Mouse (Mus musculus) lung, embryonic 16.5 days (tissue): ENCODE results near the gene Otog. TPM values are rescaled to one million over a fixed set of nuclear protein-coding genes. Genes with fewer than 3 reads are reported as not detected.

ENCODE experiments used
- ATAC-seq: fragments of 200-750 bp; cut with Nextera tagmentation; 2 replicates; pipeline ENCODE4 v1.8.0; 2017; ENCODE audit warnings: low read depth, mild to moderate bottlenecking, moderate library complexity
- H3K27ac ChIP-seq: fragments of 300-500 bp; sonication (generic); 2 replicates; pipeline ENCODE4 v1.5.1; 2014; ENCODE audit warnings: mild to moderate bottlenecking, control low read depth, low read length
- H3K27me3 ChIP-seq: fragments of 300-500 bp; sonication (generic); 2 replicates; pipeline ENCODE4 v1.6.1; 2014; ENCODE audit warnings: low read depth, low read length, mixed read lengths; ENCODE audit not compliant: control insufficient read depth, insufficient read depth
- H3K36me3 ChIP-seq: fragments of 300-500 bp; sonication (generic); 2 replicates; pipeline ENCODE4 v1.6.1; 2014; ENCODE audit warnings: low read length; ENCODE audit not compliant: control insufficient read depth, insufficient read depth
- H3K4me1 ChIP-seq: fragments of 300-500 bp; sonication (generic); replicated peaks from 2 replicates; pipeline ENCODE4 v1.6.1; 2014; ENCODE audit warnings: low read length, mixed read lengths; ENCODE audit not compliant: control insufficient read depth, insufficient read depth
- H3K4me2 ChIP-seq: fragments of 300-500 bp; sonication (generic); 2 replicates; pipeline ENCODE4 v1.6.1; 2014; ENCODE audit warnings: low read depth, low read length, control low read depth
- H3K4me3 ChIP-seq: fragments of 300-500 bp; sonication (generic); 2 replicates; pipeline ENCODE4 v1.5.1; 2014; ENCODE audit warnings: mild to moderate bottlenecking, low read length, control low read depth
- H3K9ac ChIP-seq: fragments of 300-500 bp; sonication (generic); 2 replicates; pipeline ENCODE4 v1.6.1; 2014; ENCODE audit warnings: low read length, control low read depth
- H3K9me3 ChIP-seq: fragments of 300-500 bp; sonication (generic); 2 replicates; pipeline ENCODE4 v1.6.1; 2016; ENCODE audit warnings: low read length; ENCODE audit not compliant: control insufficient read depth
- WGBS: fragments of 180-500 bp; shearing (Covaris S2); extraction: QIAGEN DNeasy Blood & Tissue Kit; methylation state at CpG from one replicate; pipeline ENCODE4 v1.1.7; 2014; 5-methylcytosine and 5-hydroxymethylcytosine counted together
- polyA plus RNA-seq: library from polyadenylated mRNA; unstranded; fragments of >200 nt; fragmentation: Nextera tagmentation; extraction: Ambion mirVana; gene quantifications from 2 replicates; pipeline ENCODE4 v1.2.1, GENCODE M21; 2015

Gene Otog
- not detected in 2 replicates for polyA plus RNA-seq

DNA sequence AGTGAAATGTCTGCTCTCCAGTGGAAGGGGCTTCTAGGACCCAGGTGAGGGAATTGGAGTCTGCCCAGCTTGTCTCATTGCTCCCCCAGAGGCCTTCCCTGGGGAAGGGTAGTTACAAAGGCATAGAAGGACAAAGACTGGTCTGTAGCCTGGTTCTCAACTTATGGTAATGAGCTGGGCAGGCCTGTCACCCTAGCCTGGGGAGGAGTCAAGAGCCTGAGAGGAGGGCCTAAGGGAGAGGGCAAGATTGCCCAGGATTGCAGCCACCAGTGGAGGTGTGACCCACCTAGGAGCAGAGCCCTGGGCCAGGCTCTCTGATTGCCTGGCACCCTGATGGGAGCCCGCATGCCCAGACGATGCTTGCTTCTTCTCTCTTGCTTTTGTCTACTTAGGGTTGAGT lies at the start of gene Otog:
Gene Otog, plus strand, starts transcription at position 292 of the 400 bp plus-strand sequence.
- WGBS: 49% methylated on average over 2 of the region's 2 CpGs

DNA sequence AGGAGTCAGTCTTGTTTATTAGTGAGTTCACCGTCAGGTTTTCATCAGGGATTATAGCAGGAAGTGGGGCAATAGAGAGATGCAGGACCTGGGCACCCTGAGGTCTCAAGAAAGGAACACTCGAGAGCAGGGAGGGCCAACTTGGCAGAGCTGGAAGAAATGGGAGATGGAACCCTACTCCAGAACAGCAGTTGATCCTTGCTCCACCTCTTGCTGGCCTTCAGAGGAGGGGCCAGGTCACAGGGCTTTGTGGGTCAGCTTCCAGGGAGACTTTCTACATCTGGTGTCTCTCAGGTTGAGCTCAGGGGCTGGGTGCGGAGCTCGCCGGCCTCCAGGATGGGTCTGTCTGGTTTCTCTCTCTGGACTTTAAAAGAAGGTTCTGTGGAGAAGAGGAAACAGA lies 45.4 kb upstream of the Otog start:
- WGBS: 76% methylated on average over 5 of the region's 5 CpGs
- ATAC-seq: no peak
- no peaks in the 10 kb centered on the region for H3K9me3 ChIP-seq

More for the DNA sequence above, at the start of gene Otog:
- Histone ChIP-seq H3K27me3 (no peaks in the 10 kb centered on the region), H3K9ac (no peak within 1 kb of the TSS), H3K36me3 (no peaks in the 10 kb centered on the region), H3K4me3 (no peak within 1 kb of the TSS), H3K4me2 (no peak within 1 kb of the TSS), H3K4me1 (no peaks in the 10 kb centered on the region), H3K9me3 (no peaks in the 10 kb centered on the region), H3K27ac (no peak within 1 kb of the TSS)
- ATAC-seq: no peak

DNA sequence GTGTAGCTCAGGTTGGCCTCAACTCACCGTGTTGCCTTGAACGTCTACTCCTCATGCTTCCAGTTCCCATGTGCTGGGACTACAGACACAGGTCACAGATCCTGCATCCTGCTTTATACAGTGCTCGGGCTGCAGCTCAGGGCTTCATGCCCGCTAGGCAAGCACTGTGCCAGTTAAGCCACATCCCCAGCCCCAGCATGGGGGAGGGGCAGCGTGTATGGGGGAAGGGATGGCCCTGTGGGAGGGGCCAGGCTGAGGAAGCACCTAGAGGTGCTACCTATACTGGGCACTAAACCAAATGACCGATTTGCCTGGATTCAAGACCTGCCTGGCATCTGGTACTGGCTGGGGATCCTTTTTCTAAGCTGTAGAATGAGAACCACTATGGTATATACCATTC lies 40.8 kb upstream of the Otog start:
- no peaks in the 10 kb centered on the region for H3K9me3 ChIP-seq
- no peak overlapping the region for H3K4me2 ChIP-seq
- no peak overlapping the region for H3K9ac ChIP-seq
- no peaks in the 10 kb centered on the region for H3K27me3 ChIP-seq
- H3K4me3 ChIP-seq: no peak overlapping the region
- no peaks in the 10 kb centered on the region for H3K4me1 ChIP-seq
- no peak for ATAC-seq
- no peak overlapping the region for H3K27ac ChIP-seq
- no peaks in the 10 kb centered on the region for H3K36me3 ChIP-seq
- WGBS: 66% methylated on average over 6 of the region's 6 CpGs

More for the DNA sequence above, 45.4 kb upstream of the Otog start:
- no peak overlapping the region for H3K27ac ChIP-seq
- no peaks in the 10 kb centered on the region for H3K4me1 ChIP-seq
- H3K4me3 ChIP-seq: no peak overlapping the region
- H3K36me3 ChIP-seq: no peaks in the 10 kb centered on the region
- no peak overlapping the region for H3K9ac ChIP-seq
- H3K4me2 ChIP-seq: no peak overlapping the region
- H3K27me3 ChIP-seq: no peaks in the 10 kb centered on the region

DNA sequence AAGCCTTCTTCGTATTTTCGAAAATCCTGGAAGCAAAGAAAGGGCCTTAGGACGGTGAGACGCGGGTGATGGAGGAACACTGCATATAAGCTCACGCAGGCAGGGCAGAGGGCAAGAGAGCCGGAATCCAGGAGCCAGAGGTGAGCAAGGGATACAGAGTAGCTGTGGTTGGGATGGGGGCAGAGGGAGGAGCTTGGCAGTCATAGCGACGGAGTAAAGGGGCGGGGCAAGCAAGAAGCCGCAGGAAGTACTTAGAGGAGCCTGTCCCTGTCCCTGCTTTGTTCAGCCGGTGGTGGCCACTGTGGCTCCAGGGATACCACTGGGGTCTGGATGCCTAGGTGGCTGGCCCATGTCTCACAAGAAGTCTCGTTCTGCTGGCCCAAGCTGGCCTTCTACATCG lies 39.1 kb upstream of the Otog start:
- ATAC-seq: 0 out of 2 replicates have a peak, but pooled peaks have one; percentile 42
- H3K27me3 ChIP-seq: no peaks in the 10 kb centered on the region

DNA sequence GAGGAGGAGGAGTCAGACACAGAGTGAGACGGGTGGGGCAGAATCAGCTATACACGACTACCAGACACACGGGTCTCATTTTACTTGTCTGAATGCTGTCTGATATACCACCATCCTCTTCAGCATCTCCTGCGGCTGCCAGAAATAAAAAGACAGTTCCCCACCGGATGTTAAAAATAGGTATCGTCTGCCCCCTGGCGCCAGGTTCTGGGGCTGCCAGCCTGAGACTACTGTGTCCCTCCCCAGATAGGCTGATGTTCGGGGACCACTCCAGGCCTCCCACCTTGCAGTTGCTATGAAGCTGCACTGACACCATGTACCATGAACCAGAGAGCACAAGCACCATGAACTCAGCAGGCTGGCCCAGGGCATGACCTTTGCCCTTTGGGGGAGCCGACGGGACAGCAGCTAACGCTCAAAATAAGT lies 36.7 kb upstream of the Otog start:
- Histone ChIP-seq H3K9me3 (no peaks in the 10 kb centered on the region), H3K27ac (no peak overlapping the region), H3K27me3 (no peaks in the 10 kb centered on the region), H3K36me3 (no peaks in the 10 kb centered on the region), H3K4me1 (no peaks in the 10 kb centered on the region), H3K4me2 (no peak overlapping the region), H3K4me3 (no peak overlapping the region), H3K9ac (no peak overlapping the region)
- no peak for ATAC-seq
- 33% methylated on average over 11 of the region's 11 CpGs for WGBS

More for the DNA sequence above, 39.1 kb upstream of the Otog start:
- H3K4me2 ChIP-seq: no peak overlapping the region
- no peak overlapping the region for H3K9ac ChIP-seq
- no peaks in the 10 kb centered on the region for H3K9me3 ChIP-seq
- H3K4me1 ChIP-seq: no peaks in the 10 kb centered on the region
- WGBS: 15% methylated on average over 14 of the region's 14 CpGs
- no peaks in the 10 kb centered on the region for H3K36me3 ChIP-seq
- H3K4me3 ChIP-seq: no peak overlapping the region
- no peak overlapping the region for H3K27ac ChIP-seq

DNA sequence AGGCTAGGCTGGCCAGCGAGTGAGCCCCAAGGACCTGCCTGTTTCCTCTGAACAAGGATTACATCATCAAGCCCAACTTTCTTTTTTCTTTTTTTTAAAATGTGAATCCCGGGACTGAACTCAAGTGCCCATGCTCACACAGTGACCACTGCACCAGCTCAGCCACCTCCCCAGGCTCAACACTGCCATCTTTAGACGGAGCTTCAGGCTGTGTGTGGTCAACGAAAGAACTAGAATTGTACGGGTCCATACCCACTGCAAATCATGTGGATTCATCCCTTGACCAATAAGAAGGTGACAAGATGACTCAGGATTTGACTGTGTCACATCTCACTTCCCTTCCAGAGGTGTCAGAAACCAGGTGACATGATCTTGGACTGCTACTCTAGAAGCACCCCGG lies 36.0 kb upstream of the Otog start:
- H3K4me2 ChIP-seq: no peak overlapping the region
- no peaks in the 10 kb centered on the region for H3K36me3 ChIP-seq
- ATAC-seq: no peak
- WGBS: 54% methylated on average over 6 of the region's 6 CpGs
- no peaks in the 10 kb centered on the region for H3K9me3 ChIP-seq
- H3K4me1 ChIP-seq: no peaks in the 10 kb centered on the region
- no peak overlapping the region for H3K27ac ChIP-seq
- H3K4me3 ChIP-seq: no peak overlapping the region
- no peak overlapping the region for H3K9ac ChIP-seq
- no peaks in the 10 kb centered on the region for H3K27me3 ChIP-seq

DNA sequence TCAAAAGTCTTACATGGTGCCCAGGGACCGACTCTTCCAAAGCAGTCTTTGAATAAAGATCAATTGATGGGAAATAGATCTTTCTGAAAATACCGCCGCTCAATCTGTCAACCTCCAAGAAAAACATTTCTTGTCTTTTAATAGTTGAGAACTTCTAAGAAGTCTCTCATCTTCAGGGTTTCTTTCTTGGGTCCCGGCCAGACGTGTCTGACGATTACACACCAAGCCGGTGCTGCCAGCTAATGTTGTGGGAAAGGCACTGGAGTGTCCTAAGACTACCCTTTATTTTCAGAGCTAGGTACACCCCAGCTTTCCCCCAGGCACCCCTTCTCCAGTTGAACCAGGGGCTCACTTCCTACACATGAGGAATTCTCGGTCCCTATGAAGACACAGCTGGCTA lies 32.7 kb upstream of the Otog start:
- Histone ChIP-seq H3K4me3 (no peak overlapping the region), H3K36me3 (no peaks in the 10 kb centered on the region), H3K4me1 (no peaks in the 10 kb centered on the region), H3K9ac (no peak overlapping the region), H3K27ac (no peak overlapping the region), H3K4me2 (no peak overlapping the region), H3K9me3 (no peaks in the 10 kb centered on the region), H3K27me3 (no peaks in the 10 kb centered on the region)
- WGBS: 82% methylated on average over 8 of the region's 8 CpGs
- no peak for ATAC-seq

DNA sequence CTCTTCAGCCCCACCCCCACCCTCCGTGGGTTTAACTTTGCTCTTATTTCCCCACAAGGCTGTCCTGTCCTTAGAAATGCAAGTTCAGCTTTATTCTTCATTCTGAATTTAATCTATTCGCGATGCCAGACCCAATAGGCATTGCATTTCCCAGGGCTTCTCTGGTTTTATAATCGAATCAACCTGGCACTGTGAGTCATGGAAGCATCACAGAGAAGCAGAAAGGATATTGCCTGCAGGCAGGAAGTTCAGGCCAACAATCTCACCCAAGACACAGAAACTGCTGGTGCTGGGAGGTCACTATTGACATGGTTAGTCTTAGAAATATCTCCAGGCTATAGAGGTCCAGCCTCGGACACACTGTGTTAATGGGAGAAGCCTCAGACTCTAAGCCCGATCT lies 30.5 kb upstream of the Otog start:
- Histone ChIP-seq H3K4me3 (no peak overlapping the region), H3K27ac (no peak overlapping the region), H3K36me3 (no peaks in the 10 kb centered on the region), H3K27me3 (no peaks in the 10 kb centered on the region), H3K4me2 (no peak overlapping the region), H3K9me3 (no peaks in the 10 kb centered on the region), H3K4me1 (no peaks in the 10 kb centered on the region), H3K9ac (no peak overlapping the region)
- ATAC-seq: no peak
- 82% methylated on average over 6 of the region's 6 CpGs for WGBS

DNA sequence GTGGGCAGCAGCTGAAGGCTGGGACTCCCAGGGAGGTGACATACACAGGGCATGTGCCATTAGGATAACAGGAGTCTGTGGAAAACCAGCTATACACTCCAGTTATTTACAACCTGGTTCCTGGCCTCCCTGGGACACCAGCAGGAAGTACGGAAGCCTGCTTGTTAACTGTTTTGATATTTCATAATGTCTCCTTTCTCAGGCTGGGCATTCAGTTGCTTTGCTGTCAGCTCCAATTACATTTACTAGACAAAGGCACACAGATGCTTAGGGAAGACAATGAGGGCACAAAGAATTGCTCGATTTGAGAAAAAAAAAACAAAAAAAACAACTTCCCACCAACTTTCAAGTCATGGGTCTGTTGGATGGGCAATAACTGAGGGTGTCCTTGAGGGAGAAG lies 24.3 kb upstream of the Otog start:
- no peaks in the 10 kb centered on the region for H3K9me3 ChIP-seq
- no peak overlapping the region for H3K9ac ChIP-seq
- WGBS: 62% methylated on average over 2 of the region's 2 CpGs
- ATAC-seq: no peak
- no peak overlapping the region for H3K27ac ChIP-seq
- H3K4me3 ChIP-seq: no peak overlapping the region
- H3K36me3 ChIP-seq: no peaks in the 10 kb centered on the region
- no peak overlapping the region for H3K4me2 ChIP-seq
- no peaks in the 10 kb centered on the region for H3K4me1 ChIP-seq
- peaks cover 3% of the 10 kb centered on the region; the same call in 1 of the 2 replicates for H3K27me3 ChIP-seq

DNA sequence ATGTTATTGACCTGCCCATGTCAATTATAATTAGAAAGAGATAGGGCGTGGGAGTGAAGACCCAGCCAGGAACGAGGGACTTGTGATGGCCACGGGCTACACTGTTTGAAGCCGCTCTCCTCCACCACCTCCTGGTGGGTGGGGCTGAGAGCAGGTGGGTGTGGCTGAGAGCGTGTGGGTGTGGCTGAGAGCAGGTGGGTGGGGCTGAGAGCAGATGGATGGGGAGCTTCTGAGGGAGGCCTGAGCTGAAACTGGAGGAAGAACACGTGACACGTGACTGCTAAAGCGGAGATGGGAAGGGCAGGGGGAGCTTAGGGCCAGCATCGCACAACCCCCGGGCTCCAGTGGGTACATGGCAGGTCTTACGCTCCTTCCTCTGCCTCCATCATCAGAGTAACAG lies 22.4 kb upstream of the Otog start:
- Histone ChIP-seq H3K27ac (no peak overlapping the region), H3K9me3 (no peaks in the 10 kb centered on the region), H3K36me3 (no peaks in the 10 kb centered on the region), H3K4me2 (no peak overlapping the region), H3K9ac (no peak overlapping the region), H3K4me1 (no peaks in the 10 kb centered on the region), H3K4me3 (no peak overlapping the region), H3K27me3 (peaks cover 3% of the 10 kb centered on the region; the same call in 1 of the 2 replicates)
- peak; percentile 45; the same call in 1 of the 2 replicates for ATAC-seq
- 11% methylated on average over 11 of the region's 11 CpGs for WGBS
